Mouse (Mus musculus) hindbrain, embryonic 14.5 days (tissue): ENCODE results near the gene Smr2. TPM values are rescaled to one million over a fixed set of nuclear protein-coding genes. Genes with fewer than 3 reads are reported as not detected.
"Not testable (repeated sequence)": the region's sequence is repeated elsewhere in the genome, so short reads cannot be mapped to it uniquely, and the experiment has no call there.

ENCODE experiments used
- ATAC-seq: fragments of 200-750 bp; cut with Nextera tagmentation; 2 replicates; pipeline ENCODE4 v1.8.0; 2017; ENCODE audit warnings: moderate number of reproducible peaks, mild to moderate bottlenecking, moderate TSS enrichment, moderate library complexity; ENCODE audit not compliant: low FRiP score
- DNase-seq: peaks from one replicate; pipeline ENCODE4 v3.0.0-alpha.2; 2015; ENCODE audit warnings: low spot score
- H3K27ac ChIP-seq: fragments of 300-500 bp; sonication (generic); 2 replicates; pipeline ENCODE4 v1.5.1; 2014; ENCODE audit warnings: mild to moderate bottlenecking, moderate library complexity
- H3K27me3 ChIP-seq: fragments of 300-500 bp; sonication (generic); 2 replicates; pipeline ENCODE4 v1.6.1; 2014; ENCODE audit warnings: mild to moderate bottlenecking, low read length, mixed read lengths; ENCODE audit not compliant: control insufficient read depth, insufficient read depth
- H3K36me3 ChIP-seq: fragments of 300-500 bp; sonication (generic); replicated peaks from 2 replicates; pipeline ENCODE4 v1.6.1; 2014; ENCODE audit not compliant: control insufficient read depth, insufficient read depth
- H3K4me1 ChIP-seq: fragments of 300-500 bp; sonication (generic); replicated peaks from 2 replicates; pipeline ENCODE4 v1.6.1; 2014; ENCODE audit warnings: antibody characterized with exemption, low read length, mixed read lengths; ENCODE audit not compliant: control insufficient read depth, insufficient read depth
- H3K4me2 ChIP-seq: fragments of 300-500 bp; sonication (generic); replicated peaks from 2 replicates; pipeline ENCODE4 v1.6.1; 2014; ENCODE audit warnings: mild to moderate bottlenecking, moderate library complexity
- H3K4me3 ChIP-seq: fragments of 300-500 bp; sonication (generic); replicated peaks from 2 replicates; pipeline ENCODE4 v1.5.1; 2014; ENCODE audit warnings: mild to moderate bottlenecking, low read length
- H3K9ac ChIP-seq: fragments of 300-500 bp; sonication (generic); 2 replicates; pipeline ENCODE4 v1.6.1; 2014
- H3K9me3 ChIP-seq: fragments of 300-500 bp; sonication (generic); 2 replicates; pipeline ENCODE4 v1.6.1; 2016; ENCODE audit warnings: low read length; ENCODE audit not compliant: control insufficient read depth
- WGBS: fragments of 180-500 bp; shearing (Covaris S2); extraction: QIAGEN DNeasy Blood & Tissue Kit; methylation state at CpG from one replicate; pipeline ENCODE4 v1.1.7; 2014; 5-methylcytosine and 5-hydroxymethylcytosine counted together
- polyA plus RNA-seq: library from polyadenylated mRNA; unstranded; fragments of >200 nt; fragmentation: Nextera tagmentation; extraction: Ambion mirVana; gene quantifications from 2 replicates; pipeline ENCODE4 v1.2.1, GENCODE M21; 2014

Gene Smr2
- not detected in 2 replicates for polyA plus RNA-seq

- H3K9ac ChIP-seq, ATAC-seq, H3K36me3 ChIP-seq, DNase-seq, H3K27ac ChIP-seq, H3K4me3 ChIP-seq, H3K9me3 ChIP-seq, H3K27me3 ChIP-seq, H3K4me2 ChIP-seq, H3K4me1 ChIP-seq: not testable (repeated sequence)
Measured at GRCm38 (mm10) chr5:88086256-88086655, at the start of gene Smr2. Gene Smr2, plus strand, starts transcription at chr5:88086556.

- Histone ChIP-seq H3K9me3 (no peaks in the 10 kb centered on the region), H3K4me3 (no peak within 1 kb of the TSS), H3K4me2 (no peak within 1 kb of the TSS), H3K27me3 (no peaks in the 10 kb centered on the region), H3K27ac (no peak within 1 kb of the TSS), H3K9ac (no peak within 1 kb of the TSS), H3K4me1 (no peaks in the 10 kb centered on the region), H3K36me3 (no peaks in the 10 kb centered on the region)
- 85% methylated on average over 1 of the region's 1 CpGs for WGBS
- DNase-seq (no peak), ATAC-seq (no peak)
Measured at GRCm38 (mm10) chr5:88111430-88111829, 25.1 kb downstream of the Smr2 start, which contains the start of gene Gm11116. Gene Gm11116, minus strand, starts transcription at chr5:88111530.

- H3K4me1 ChIP-seq = no peaks in the 10 kb centered on the region
- H3K36me3 ChIP-seq = no peaks in the 10 kb centered on the region
- H3K27me3 ChIP-seq = no peaks in the 10 kb centered on the region
- ATAC-seq (no peak), DNase-seq (no peak)
- no peak within 1 kb of the TSS for H3K4me2 ChIP-seq
- no peak within 1 kb of the TSS for H3K9ac ChIP-seq
- no peaks in the 10 kb centered on the region for H3K9me3 ChIP-seq
- no peak within 1 kb of the TSS for H3K27ac ChIP-seq
- H3K4me3 ChIP-seq = no peak within 1 kb of the TSS
Measured at GRCm38 (mm10) chr5:88153999-88154398, 67.6 kb downstream of the Smr2 start, which contains the start of gene Gm11115. Gene Gm11115, minus strand, starts transcription at chr5:88154099.

Other genes with a start within 250 kb of the Smr2 start
- gene Odam, start 201.5 kb upstream of the Smr2 start, polyA plus RNA-seq = not detected in 2 replicates
- not detected in 2 replicates for gene Csn3, start 161.0 kb upstream of the Smr2 start, polyA plus RNA-seq
- not detected in 2 replicates for gene 2310003L06Rik, start 117.1 kb upstream of the Smr2 start, polyA plus RNA-seq
- gene Gm28434, start 117.0 kb upstream of the Smr2 start, polyA plus RNA-seq = not detected in 2 replicates
- gene Cabs1, start 107.1 kb upstream of the Smr2 start, polyA plus RNA-seq = not detected in 2 replicates
- gene Smr3a, start 84.0 kb upstream of the Smr2 start, polyA plus RNA-seq = not detected in 2 replicates
- not detected in 2 replicates for gene Gm11116, start 25.0 kb downstream of the Smr2 start, polyA plus RNA-seq
- not detected in 2 replicates for gene Gm11115, start 67.5 kb downstream of the Smr2 start, polyA plus RNA-seq
- gene Gm7714, start 182.4 kb downstream of the Smr2 start, polyA plus RNA-seq = not detected in 2 replicates
- not detected in 2 replicates for gene Prol1, start 230.8 kb downstream of the Smr2 start, polyA plus RNA-seq